ENCODE assay signal across 22 mouse cellular contexts in the genomic region with DNA sequence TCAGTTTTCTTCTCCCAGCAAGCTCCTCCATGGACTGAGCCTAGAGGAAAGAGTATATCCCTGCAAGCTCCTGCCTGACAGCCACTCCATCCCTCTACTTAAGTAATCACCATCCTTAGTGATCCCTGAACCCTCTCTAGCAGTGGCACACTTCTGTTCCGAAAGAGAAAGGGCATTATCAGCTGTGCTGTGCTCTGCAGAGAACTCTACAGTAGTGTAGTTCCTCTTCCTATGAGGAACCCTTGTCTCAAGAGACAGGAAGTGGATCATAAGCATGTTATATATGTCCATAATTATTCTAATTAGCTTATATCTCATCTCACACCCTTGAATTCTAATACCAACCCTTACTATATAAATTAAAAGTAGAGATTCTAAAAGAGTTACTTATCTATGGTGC.
"Had no signal": no experiment of that assay in that cellular context is flagged by ENCODE, and none has a peak within 500 bp of the region (broad histone marks: within the 10 kb centered on the region; RNA-seq: fewer than 3 reads in every experiment).

No protein-coding gene starts in this region.

- DNase-seq: kidney, adult 18-20 months; kidney, postnatal 25 days; layer of hippocampus, adult 9-11 months; layer of hippocampus, postnatal 36 days; left cerebral cortex, postnatal 4 days; liver, embryonic 13.5 days; lung, adult 2 months; lung, postnatal 14 days; lung, postnatal 4 days; midbrain, embryonic 14.5 days; retina, postnatal 1 day; right cerebral cortex, postnatal 25 days; thymus, postnatal 25 days had no signal

- H3K4me1 ChIP-seq: limb, embryonic 12.5 days; limb, embryonic 15.5 days; liver, embryonic 13.5 days; neural tube, embryonic 12.5 days; neural tube, embryonic 15.5 days; stomach, embryonic 15.5 days had no signal

- H3K27me3 ChIP-seq: limb, embryonic 12.5 days; limb, embryonic 15.5 days; liver, embryonic 13.5 days; neural tube, embryonic 12.5 days; neural tube, embryonic 15.5 days; stomach, embryonic 15.5 days had no signal

- H3K9ac ChIP-seq: limb, embryonic 12.5 days; limb, embryonic 15.5 days; liver, embryonic 13.5 days; neural tube, embryonic 12.5 days; neural tube, embryonic 15.5 days; stomach, embryonic 15.5 days had no signal

- H3K9me3 ChIP-seq: limb, embryonic 12.5 days; limb, embryonic 15.5 days; liver, embryonic 13.5 days; neural tube, embryonic 12.5 days; neural tube, embryonic 15.5 days; stomach, embryonic 15.5 days had no signal

- H3K4me3 ChIP-seq: layer of hippocampus, adult 2 months; left cerebral cortex, adult 2 months; limb, embryonic 12.5 days; limb, embryonic 15.5 days; liver, embryonic 13.5 days; neural tube, embryonic 12.5 days; neural tube, embryonic 15.5 days; stomach, embryonic 15.5 days had no signal

- H3K27ac ChIP-seq: kidney, postnatal 0 days; layer of hippocampus, adult 2 months; left cerebral cortex, adult 2 months; limb, embryonic 12.5 days; limb, embryonic 15.5 days; liver, embryonic 13.5 days; neural tube, embryonic 12.5 days; neural tube, embryonic 15.5 days; stomach, embryonic 15.5 days had no signal

- H3K4me2 ChIP-seq: limb, embryonic 12.5 days; limb, embryonic 15.5 days; liver, embryonic 13.5 days; midbrain, embryonic 11.5 days; neural tube, embryonic 12.5 days; neural tube, embryonic 15.5 days; stomach, embryonic 15.5 days had no signal

- H3K36me3 ChIP-seq: limb, embryonic 12.5 days; limb, embryonic 15.5 days; liver, embryonic 13.5 days; neural tube, embryonic 12.5 days; neural tube, embryonic 15.5 days; stomach, embryonic 15.5 days had no signal
